Mouse (Mus musculus): ENCODE data around the gene Tcf3.

GRCm38 (mm10) chr10:80371411-80371966 lies 62.0 kb downstream of the Tcf3 start:
- TF ChIP-seq POLR2A (IDR thresholded peaks at IDR 0.05; ENCODE audit: extremely low read depth, insufficient read depth, low read length) (no peak), CTCF (IDR thresholded peaks at IDR 0.05; ENCODE audit: low read depth, low read length) (no peak)

Measured in liver, adult 2 months (tissue).